Mouse (Mus musculus) erythroblast, embryonic 14.5 days (primary cell): Measurements from ENCODE around the gene Lmo3.

Experiments used
- GATA1 ChIP-seq: IDR thresholded peaks from 2 replicates; pipeline ENCODE4 v1.6.1; 2012; ENCODE audit warnings: low read length, inconsistent platforms, mixed read lengths
- TAL1 ChIP-seq: IDR thresholded peaks from 3 replicates; pipeline ENCODE4 v1.6.1; 2012; ENCODE audit warnings: low read length, inconsistent platforms, mixed read lengths

- TF ChIP-seq GATA1 = no peak
- no peak for TF ChIP-seq TAL1
These were observed 15.2 kb upstream of the Lmo3 start for GRCm38 (mm10) chr6:138597016-138597415.
